Comparison of ENCODE assay signal across 11 mouse cellular contexts in genomic region chr19:42539414-42540189, GRCm38 (mm10). TPM values are rescaled to one million over a fixed set of nuclear protein-coding genes. Genes with fewer than 3 reads are reported as not detected.
DNase-seq lines count a peak whose midpoint lies in the region; ATAC-seq and TF ChIP-seq lines count a peak whose summit lies in the region.
"Had no signal": no experiment of that assay in that cellular context is flagged by ENCODE, and none has a peak within 500 bp of the region (broad histone marks: within the 10 kb centered on the region; RNA-seq: fewer than 3 reads in every experiment).

No protein-coding gene starts in this region.

- 68% methylated on average over 7 of the region's 7 CpGs for WGBS in heart, embryonic 12.5 days
- 45% methylated on average over 7 of the region's 7 CpGs for WGBS in lung, embryonic 16.5 days
- whole genome bisulfite sequencing in forebrain, postnatal 0 days, result 69% methylated on average over 7 of the region's 7 CpGs

- no peak overlapping the region for H3K9ac ChIP-seq in heart, embryonic 12.5 days
- no peak overlapping the region for H3K9ac ChIP-seq in lung, embryonic 16.5 days (ENCODE audit: low read length)
- no peak overlapping the region for H3K9ac ChIP-seq in forebrain, postnatal 0 days
- H3K9ac ChIP-seq: embryonic facial prominence, embryonic 12.5 days had no signal

- no peaks in the 10 kb centered on the region for H3K36me3 ChIP-seq in heart, embryonic 12.5 days
- H3K36me3 ChIP-seq in lung, embryonic 16.5 days (ENCODE audit: control insufficient read depth, insufficient read depth, low read length), result no peaks in the 10 kb centered on the region
- no peaks in the 10 kb centered on the region for H3K36me3 ChIP-seq in forebrain, postnatal 0 days (ENCODE audit: insufficient read depth)
- H3K36me3 ChIP-seq: embryonic facial prominence, embryonic 12.5 days had no signal

- ATAC-seq in heart, embryonic 12.5 days (ENCODE audit: insufficient number of reproducible peaks, low FRiP score), result no peak
- peak; percentile 76 for ATAC-seq in lung, embryonic 16.5 days (ENCODE audit: low read depth)
- no peak for ATAC-seq in forebrain, postnatal 0 days
- ATAC-seq in megakaryocyte-erythroid progenitor cell, adult 5-6 weeks (replicated peaks; ENCODE audit: low FRiP score, low TSS enrichment, poor library complexity, severe bottlenecking), result no peak

- peak; percentile 92 for DNase-seq in heart, adult 11 months
- DNase-seq in 416B (ENCODE audit: low read depth), result peak; percentile 88
- peak; percentile 72 for DNase-seq in fibroblast of lung, adult 2 months (ENCODE audit: low read depth)
- no peak for DNase-seq in right cerebral cortex, postnatal 10 days (ENCODE audit: low spot score in 2 of 2)
- DNase-seq in forebrain, postnatal 0 days, result no peak
- DNase-seq: adrenal gland, adult 2 months had no signal

- no peak overlapping the region for H3K4me3 ChIP-seq in heart, embryonic 12.5 days
- no peak overlapping the region for H3K4me3 ChIP-seq in lung, embryonic 16.5 days (ENCODE audit: low read length)
- H3K4me3 ChIP-seq in forebrain, postnatal 0 days (ENCODE audit: low read depth, low read length), result no peak overlapping the region
- H3K4me3 ChIP-seq: embryonic facial prominence, embryonic 12.5 days had no signal

- peaks cover 5% of the 10 kb centered on the region; the same call in 1 of the 2 replicates for H3K4me1 ChIP-seq in heart, embryonic 12.5 days (replicated peaks)
- H3K4me1 ChIP-seq in lung, embryonic 16.5 days (replicated peaks; ENCODE audit: control insufficient read depth, insufficient read depth, low read length), result peaks cover 5% of the 10 kb centered on the region
- no peaks in the 10 kb centered on the region for H3K4me1 ChIP-seq in forebrain, postnatal 0 days (ENCODE audit: insufficient read depth)
- H3K4me1 ChIP-seq: embryonic facial prominence, embryonic 12.5 days had no signal

- no peaks in the 10 kb centered on the region for H3K9me3 ChIP-seq in heart, embryonic 12.5 days (replicated peaks)
- H3K9me3 ChIP-seq in lung, embryonic 16.5 days (ENCODE audit: control insufficient read depth, low read length), result no peaks in the 10 kb centered on the region
- no peaks in the 10 kb centered on the region for H3K9me3 ChIP-seq in forebrain, postnatal 0 days (ENCODE audit: low read length)
- H3K9me3 ChIP-seq: embryonic facial prominence, embryonic 12.5 days had no signal

- H3K27ac ChIP-seq in heart, embryonic 12.5 days (ENCODE audit: poor library complexity, severe bottlenecking), result no peak overlapping the region
- H3K27ac ChIP-seq in lung, embryonic 16.5 days (ENCODE audit: low read length), result no peak overlapping the region; the same call in 1 of the 2 replicates
- no peak overlapping the region for H3K27ac ChIP-seq in forebrain, postnatal 0 days (ENCODE audit: low read depth, low read length)
- H3K27ac ChIP-seq: embryonic facial prominence, embryonic 12.5 days had no signal

- H3K4me2 ChIP-seq in heart, embryonic 12.5 days, result no peak overlapping the region
- no peak overlapping the region for H3K4me2 ChIP-seq in lung, embryonic 16.5 days (ENCODE audit: low read depth, low read length)
- no peak overlapping the region for H3K4me2 ChIP-seq in forebrain, postnatal 0 days (ENCODE audit: low read depth)
- H3K4me2 ChIP-seq: embryonic facial prominence, embryonic 12.5 days; liver, embryonic 11.5 days had no signal

- no peaks in the 10 kb centered on the region for H3K27me3 ChIP-seq in heart, embryonic 12.5 days (replicated peaks)
- H3K27me3 ChIP-seq in lung, embryonic 16.5 days (ENCODE audit: control insufficient read depth, insufficient read depth, low read depth, low read length), result no peaks in the 10 kb centered on the region
- H3K27me3 ChIP-seq in forebrain, postnatal 0 days (ENCODE audit: insufficient read depth, low read length), result no peaks in the 10 kb centered on the region
- H3K27me3 ChIP-seq: embryonic facial prominence, embryonic 12.5 days had no signal

- TF ChIP-seq CTCF in forebrain, postnatal 0 days (IDR thresholded peaks at IDR 0.05; ENCODE audit: low read depth), result no peak

RNA-seq across cellular contexts. Expression of gene R3hcc1l, which starts 21.0 kb away (rescaled TPM):
- 16.0 and 18.0 TPM in 2 replicates for polyA plus RNA-seq in heart, embryonic 12.5 days (2016; fragmentation: Nextera tagmentation; extraction: Ambion mirVana)
- polyA plus RNA-seq in lung, embryonic 16.5 days (2015; fragmentation: Nextera tagmentation; extraction: Ambion mirVana), result 19.2 and 20.1 TPM in 2 replicates
- total RNA-seq in forebrain, postnatal 0 days (2014; rRNA removed), result 10.7 and 11.9 TPM in 2 replicates
- polyA plus RNA-seq in forebrain, postnatal 0 days (2015; fragmentation: Nextera tagmentation; extraction: Ambion mirVana), result 9.1 and 10.9 TPM in 2 replicates
- 27.0 and 32.3 TPM in 2 replicates for total RNA-seq in megakaryocyte-erythroid progenitor cell, adult 5-6 weeks (2014; fragmentation: Nextera tagmentation)
- 25.3 and 31.3 TPM in 2 replicates for total RNA-seq in megakaryocyte-erythroid progenitor cell, adult 5-6 weeks (2017)

Comparison
In these comparisons a context has a peak if more than half of its experiments do, and no peak if none do; other contexts are left out.
1. DNase-seq: peak in heart, adult 11 months (single experiment), 416B (single experiment) and fibroblast of lung, adult 2 months (single experiment); none in right cerebral cortex, postnatal 10 days (0 of 2) and forebrain, postnatal 0 days (single experiment).